Mouse (Mus musculus): ENCODE measurements around the gene Ubac2.

GRCm38 (mm10) chr14:122003812-122004211, 125.4 kb downstream of the Ubac2 start:
- TF ChIP-seq CTCF (IDR thresholded peaks at IDR 0.05; ENCODE audit: low read depth), result no peak
- no peak for TF ChIP-seq EP300 (optimal IDR thresholded peaks at IDR 0.05)
